Mouse (Mus musculus): ENCODE measurements at regions not wholly inside any gene's neighbourhood (a gene's known extent, or its start where the extent isn't known, plus 50 kb on each side); places are given as distances from the start of the nearest gene placed in this dataset.

DNA sequence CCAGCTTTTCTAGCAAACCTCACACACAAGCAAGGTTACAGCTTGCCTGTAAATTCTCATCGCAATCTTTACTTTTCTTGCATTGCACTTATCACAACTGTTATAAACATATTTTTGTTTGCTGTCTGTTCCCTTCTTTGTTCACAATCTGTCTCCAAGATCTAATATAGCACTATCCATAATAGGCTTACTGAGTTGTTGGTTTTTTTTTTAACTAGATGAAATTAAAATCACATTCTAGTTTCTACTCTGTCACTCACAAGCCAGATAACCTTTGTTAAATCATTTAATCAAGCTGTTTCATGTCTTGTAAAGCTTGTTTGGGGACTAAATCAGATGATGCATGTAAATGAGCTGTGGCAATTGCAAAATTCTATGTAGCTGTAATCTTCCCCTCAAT is 180.1 kb upstream of the Gm10306 start:
- no peak for TF ChIP-seq CTCF (IDR thresholded peaks at IDR 0.05; ENCODE audit: borderline replicate concordance, insufficient read depth, low read depth, low read length)
- no peak for TF ChIP-seq POLR2A (IDR thresholded peaks at IDR 0.05; ENCODE audit: borderline replicate concordance, insufficient read depth, low read length)
